Mouse (Mus musculus): Measurements from ENCODE around the gene Anapc5. TPM values are rescaled to one million over a fixed set of nuclear protein-coding genes. Genes with fewer than 3 reads are reported as not detected.

The Anapc5 gene
- total RNA-seq (2022), result 100 to 1,000 TPM; 504 to 612 (median 591) TPM

GRCm38 (mm10) chr5:122820777-122821523 lies at the start of gene Anapc5:
Anapc5 (minus strand) TSS chr5:122821339.
- peak; percentile 91 to 92 for DNase-seq (ENCODE audit: low spot score in 2 of 2)

GRCm38 (mm10) chr5:122863053-122863452 lies 41.9 kb upstream of the Anapc5 start:
- DNase-seq (ENCODE audit: low spot score in 2 of 2), result no peak

GRCm38 (mm10) chr5:122855858-122856257 lies 34.7 kb upstream of the Anapc5 start:
- DNase-seq (ENCODE audit: low spot score in 2 of 2), result no peak

DNA sequence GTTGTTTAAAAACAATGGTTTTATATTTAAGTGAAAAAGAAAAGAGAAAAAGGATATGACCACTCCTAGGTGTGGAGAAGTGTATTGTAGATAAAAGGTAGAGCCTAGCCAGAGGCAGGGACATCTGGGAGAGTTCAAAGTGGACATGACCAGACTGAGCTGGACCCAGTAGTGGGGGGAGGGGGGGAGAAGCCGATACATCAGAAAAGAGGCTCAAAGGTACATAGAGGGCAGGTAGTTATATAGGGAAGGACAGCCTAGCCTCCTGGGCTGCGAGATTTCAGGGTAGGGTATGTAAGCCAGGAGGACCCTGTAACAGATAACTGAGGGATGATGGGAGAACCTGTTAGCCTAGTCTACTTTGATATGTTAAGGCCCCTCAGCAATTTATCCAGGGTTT lies 31.5 kb upstream of the Anapc5 start:
- no peak for DNase-seq (ENCODE audit: low spot score in 2 of 2)

DNA sequence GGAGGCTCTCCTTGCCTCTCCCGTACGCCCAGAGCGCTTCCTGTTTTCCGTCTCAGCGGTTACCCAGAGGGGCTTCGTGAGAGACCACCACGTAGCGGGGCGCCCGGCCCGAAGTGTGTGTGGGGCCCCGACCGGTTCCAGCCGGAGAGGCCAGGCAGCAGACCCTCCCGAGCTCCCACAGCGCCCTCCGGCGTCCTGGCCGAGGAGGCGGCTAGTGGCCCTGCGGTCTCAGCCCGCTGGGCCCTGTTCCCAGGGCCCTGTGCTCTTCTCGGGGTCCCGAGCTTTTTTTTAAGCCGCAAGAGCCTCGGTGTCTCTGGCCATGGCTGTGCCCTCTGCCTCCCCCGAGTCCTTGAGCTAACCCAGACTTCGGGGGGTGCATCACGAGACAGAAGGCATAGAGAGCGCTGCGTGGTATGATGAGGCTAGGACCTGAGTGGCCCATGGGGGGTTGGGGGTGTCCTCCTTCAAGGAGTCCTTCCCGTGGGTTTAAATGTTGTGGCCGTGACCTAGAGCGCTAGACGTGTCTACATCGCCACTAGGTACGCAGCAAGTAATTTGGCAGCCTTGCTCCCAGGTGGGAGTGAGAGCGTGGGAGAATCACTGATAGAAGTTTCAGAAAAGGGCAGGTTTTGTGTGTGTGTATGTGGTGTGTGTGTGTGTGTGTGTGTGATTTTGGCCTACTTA lies 29.3 kb upstream of the Anapc5 start:
- DNase-seq (ENCODE audit: low spot score in 2 of 2), result peak in 1 of 2 experiments; percentile 60

DNA sequence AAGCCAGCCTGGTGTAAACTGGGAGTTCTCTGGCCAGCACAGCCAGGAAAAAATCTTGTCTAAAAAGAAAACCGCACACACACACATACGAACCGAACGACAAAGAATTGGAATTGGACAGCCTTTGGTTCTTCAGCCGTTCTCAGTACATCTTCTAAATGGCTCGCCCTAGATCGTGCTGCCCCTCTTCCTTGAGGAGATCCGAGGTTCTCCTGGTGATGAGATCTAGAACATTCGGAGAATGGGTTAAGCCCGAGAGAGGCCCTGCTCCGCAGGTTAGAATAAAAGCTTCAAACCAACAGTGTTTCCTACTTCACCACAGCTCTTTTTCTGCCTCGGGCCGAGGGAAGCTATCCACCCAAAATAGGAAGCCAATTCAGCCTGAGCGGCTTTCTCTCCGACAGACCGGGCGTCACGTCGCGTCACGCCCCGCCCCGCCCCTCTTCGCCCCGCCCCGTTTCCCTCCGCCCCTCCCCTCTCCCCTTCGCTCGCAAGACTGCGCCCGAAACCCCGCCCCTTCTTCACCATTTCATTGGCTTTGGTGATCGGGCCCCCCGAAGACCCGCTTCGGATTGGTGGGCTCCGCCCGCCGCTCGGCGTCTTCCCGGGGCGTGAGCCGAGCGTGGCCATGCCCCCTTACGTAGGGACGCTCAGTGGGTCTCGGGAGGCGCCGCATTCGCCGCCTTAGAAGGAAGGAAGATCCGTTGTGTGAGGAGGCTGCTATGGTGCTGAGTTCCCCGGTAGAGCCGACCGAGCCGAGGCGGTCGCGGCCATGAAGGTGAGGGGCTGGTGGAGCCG lies 28.6 kb upstream of the Anapc5 start, which contains the start of gene Rnf34:
Gene Rnf34 (plus strand): TSS at position 528 of the 798 bp plus-strand sequence.
- DNase-seq (ENCODE audit: low spot score in 2 of 2), result peak; percentile 94 to 97

GRCm38 (mm10) chr5:122843799-122844198 lies 22.7 kb upstream of the Anapc5 start:
- DNase-seq (ENCODE audit: low spot score in 2 of 2), result no peak

DNA sequence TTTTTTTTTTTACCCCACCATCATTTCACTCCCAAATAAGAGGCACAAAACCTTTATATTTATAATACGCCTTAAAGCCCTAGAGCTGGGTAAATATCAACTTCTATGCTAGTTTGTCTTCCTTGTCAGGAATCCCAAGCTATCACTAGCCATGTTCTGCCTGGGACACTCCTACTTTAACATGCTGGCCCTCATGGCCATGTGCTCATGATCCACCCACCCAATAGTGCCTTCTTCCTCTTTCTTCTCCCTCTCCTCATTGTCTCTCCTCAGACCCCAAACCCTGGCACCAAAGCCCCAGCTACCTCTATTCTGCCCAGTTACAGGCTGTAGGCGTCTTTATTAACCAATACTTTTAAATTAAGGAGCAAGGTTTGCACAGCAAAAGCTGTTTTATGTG lies 20.0 kb upstream of the Anapc5 start:
- DNase-seq (ENCODE audit: low spot score in 2 of 2), result no peak

DNA sequence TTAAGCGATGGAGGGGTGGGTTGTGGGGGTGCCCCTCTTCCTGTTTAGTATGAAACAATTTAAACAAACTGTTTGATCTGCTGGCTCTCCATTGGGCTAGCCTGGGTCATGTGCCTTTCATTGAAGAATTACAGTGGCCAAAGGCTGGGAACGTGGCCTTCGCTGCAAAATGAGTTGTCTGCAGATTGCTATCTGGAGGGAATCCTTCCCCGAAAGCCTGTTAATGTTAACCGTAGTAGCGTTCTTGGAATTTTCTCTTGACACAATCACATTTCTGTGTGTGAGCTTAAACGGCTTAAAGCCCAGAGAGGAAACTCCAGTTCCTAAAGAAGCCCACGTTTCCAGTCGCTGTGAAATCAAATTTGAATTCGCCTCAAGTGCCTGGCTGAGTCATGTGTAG lies 11.9 kb upstream of the Anapc5 start:
- DNase-seq (ENCODE audit: low spot score in 2 of 2), result no peak

DNA sequence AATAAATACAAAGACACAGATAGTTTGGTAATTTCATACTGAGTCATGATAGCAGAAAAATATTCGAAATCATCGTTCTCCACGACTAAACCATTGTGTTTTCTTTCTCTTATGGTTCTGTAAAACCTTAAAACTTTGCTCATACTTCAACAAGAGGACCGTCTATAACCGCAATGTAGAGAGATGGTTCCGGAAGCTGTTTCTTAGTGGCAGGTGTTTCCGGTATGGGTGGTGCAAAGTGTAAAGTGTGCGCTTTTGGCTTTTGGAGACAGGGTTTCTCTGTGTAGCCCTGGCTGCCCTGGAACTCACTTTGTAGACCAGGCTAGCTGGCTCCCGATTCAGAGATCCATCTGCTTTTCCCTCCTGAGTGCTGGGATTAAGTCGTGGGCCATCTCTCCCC lies 11.4 kb upstream of the Anapc5 start:
- no peak for DNase-seq (ENCODE audit: low spot score in 2 of 2)

- no peak for DNase-seq (ENCODE audit: low spot score in 2 of 2)
Measured at GRCm38 (mm10) chr5:122825099-122825498, 4.0 kb upstream of the Anapc5 start.

GRCm38 (mm10) chr5:122824450-122824849 lies 3.3 kb upstream of the Anapc5 start:
- DNase-seq (ENCODE audit: low spot score in 2 of 2), result no peak

- DNase-seq (ENCODE audit: low spot score in 2 of 2), result no peak
Measured at GRCm38 (mm10) chr5:122823976-122824375, 2.8 kb upstream of the Anapc5 start.

GRCm38 (mm10) chr5:122822441-122822840 lies 1.3 kb upstream of the Anapc5 start:
- DNase-seq (ENCODE audit: low spot score in 2 of 2), result no peak

DNA sequence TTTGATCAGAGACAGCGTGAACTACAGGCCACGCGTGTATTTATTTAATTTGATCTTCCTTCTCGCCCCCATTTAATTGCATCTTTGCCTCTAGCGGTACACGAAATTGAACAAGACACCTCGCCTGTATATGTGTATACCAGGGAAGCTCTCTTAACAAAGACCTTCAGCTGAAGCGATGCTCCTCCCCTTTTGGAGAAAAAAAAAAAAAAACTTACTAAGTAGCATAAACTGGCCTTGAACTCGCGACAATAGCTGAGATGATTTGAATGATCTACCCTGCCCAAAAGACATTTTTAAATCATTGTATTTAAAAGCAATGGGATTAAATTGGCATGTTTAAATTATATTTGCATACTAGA lies 366 bp upstream of the Anapc5 start:
- DNase-seq (ENCODE audit: low spot score in 2 of 2), result no peak

DNA sequence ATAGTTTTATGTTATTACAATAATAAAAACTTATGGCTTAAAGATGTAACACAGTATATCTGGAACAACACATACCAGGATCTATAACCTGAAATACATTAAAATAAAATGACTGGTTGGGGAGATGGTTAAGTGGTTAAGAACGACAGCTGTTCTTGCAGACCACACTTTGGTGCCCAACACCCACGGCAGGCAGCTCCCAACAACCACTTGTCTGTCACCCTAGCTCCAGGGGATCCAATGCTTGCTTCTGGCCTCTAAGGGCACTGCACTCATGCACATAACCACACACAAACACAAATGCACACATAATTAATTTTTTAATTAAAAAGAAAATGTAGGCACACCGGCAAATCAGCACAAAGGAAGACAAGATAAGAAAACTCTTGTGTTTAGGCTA lies 8.4 kb downstream of the Anapc5 start:
- DNase-seq (ENCODE audit: low spot score in 2 of 2), result no peak

DNA sequence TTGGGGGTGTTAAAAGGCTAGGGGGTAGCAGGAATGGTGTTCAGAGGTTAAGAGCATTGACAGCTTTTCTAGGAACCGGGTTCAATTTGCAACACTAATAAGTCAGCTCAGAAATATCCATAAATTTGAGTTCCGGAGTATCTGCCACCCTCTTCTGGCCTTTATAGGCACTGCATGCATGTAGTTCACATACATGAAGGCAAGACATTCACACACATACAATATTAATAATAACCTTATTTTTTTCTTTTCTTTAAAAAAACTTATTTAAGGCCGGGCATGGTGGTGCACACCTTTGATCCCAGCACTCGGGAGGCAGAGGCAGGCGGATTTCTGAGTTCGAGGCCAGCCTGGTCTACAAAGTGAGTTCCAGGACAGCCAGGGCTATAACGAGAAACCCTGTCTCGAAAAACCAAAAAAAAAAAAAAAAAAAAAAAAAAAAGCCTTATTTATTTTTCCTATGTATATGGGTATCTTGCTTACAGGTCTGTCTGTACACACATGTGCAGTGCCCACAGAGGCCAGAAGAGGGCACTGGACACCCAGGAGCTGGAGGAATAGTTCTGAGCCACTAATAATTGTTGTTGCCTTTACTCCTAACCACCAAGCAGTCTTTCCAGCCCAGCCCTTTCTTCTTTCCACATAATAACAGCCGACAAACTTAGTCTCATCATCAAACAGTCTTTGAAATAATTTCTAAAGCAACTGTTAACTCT lies 9.6 kb downstream of the Anapc5 start:
- peak; percentile 49 to 51 for DNase-seq (ENCODE audit: low spot score in 2 of 2)

DNA sequence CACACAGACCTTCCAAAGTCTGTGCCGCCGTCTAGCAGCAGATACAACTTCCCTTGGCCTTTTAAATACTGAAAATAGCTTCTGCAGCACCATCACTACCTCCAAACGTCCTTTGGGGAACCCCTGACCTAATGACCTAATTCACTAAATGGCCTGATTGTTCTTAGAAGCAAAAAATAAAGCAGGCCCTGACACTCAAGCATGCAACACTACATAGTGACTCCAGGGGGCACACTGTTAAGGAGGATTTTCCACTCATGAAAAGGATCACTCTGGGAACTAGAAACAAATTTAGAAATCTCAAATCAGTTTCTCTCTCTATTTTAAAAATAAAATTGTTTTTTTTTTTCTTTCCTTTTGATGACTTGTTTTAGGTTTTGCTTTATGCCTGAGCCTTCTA lies 15.6 kb downstream of the Anapc5 start:
- no peak for DNase-seq (ENCODE audit: low spot score in 2 of 2)

DNA sequence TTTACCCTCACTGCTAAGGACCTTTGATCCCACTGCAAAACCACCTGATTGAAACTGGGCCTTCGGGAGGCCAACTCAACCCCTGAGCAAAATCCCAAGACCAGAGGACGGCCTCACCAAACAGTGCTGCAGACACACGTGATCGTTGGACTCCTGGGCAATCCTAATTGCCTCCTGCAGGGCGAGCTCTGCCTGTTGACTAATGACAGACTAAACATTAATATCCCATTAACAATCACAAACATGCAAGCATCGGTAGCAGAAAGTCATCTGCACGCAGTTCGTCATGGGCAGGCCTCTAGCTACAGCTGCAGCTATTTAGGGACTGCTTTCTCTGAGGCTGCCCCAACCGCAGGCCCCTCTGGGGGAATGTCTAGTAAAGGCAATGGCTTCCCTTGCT lies 18.4 kb downstream of the Anapc5 start:
- DNase-seq (ENCODE audit: low spot score in 2 of 2), result no peak

- no peak for DNase-seq (ENCODE audit: low spot score in 2 of 2)
Measured at GRCm38 (mm10) chr5:122801684-122802083, 19.5 kb downstream of the Anapc5 start.

- DNase-seq (ENCODE audit: low spot score in 2 of 2), result no peak
Measured at GRCm38 (mm10) chr5:122800345-122801010, 20.7 kb downstream of the Anapc5 start.
